Mouse (Mus musculus): ENCODE measurements around the gene Sbp. TPM values are rescaled to one million over a fixed set of nuclear protein-coding genes. Genes with fewer than 3 reads are reported as not detected.
A peak's percentile ranks its signal among the peaks of the same experiment; 100 is the strongest.
"Not testable (repeated sequence)": the region's sequence is repeated elsewhere in the genome, so short reads cannot be mapped to it uniquely, and the experiment has no call there.

Gene Sbp
- not detected for total RNA-seq (2022)

GRCm38 (mm10) chr17:23941372-23941771 lies at the start of gene Sbp:
TSS of gene Sbp (plus strand) at chr17:23941672.
- DNase-seq (ENCODE audit: low spot score in 2 of 2): no peak

DNA sequence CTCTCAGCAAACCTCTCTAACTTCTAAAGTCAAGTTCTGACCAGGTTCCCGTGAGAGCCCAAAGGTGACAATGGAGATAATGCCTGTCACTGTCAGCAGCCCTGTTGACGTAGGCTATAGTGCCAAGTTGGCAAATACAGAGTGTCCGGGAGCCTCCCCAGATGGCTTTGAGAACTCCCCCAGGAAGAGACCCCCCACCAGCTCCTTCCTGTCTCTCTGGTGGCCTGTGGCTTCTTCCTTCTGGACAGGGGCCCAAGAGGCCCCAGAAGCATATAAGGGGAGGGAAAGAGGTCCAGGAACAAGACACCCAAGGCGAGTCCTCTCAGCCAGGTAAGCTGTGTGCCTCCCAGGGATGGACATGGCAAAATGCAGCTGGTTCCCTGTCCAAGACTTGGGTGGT lies 24.3 kb upstream of the Sbp start, which contains the start of gene Dcpp3:
TSS of gene Dcpp3 (plus strand) at position 301 of the 400 bp plus-strand sequence.
- not testable (repeated sequence) for DNase-seq (ENCODE audit: low spot score in 2 of 2)

- DNase-seq (ENCODE audit: low spot score in 2 of 2): peak; percentile 86 to 88
These were observed 16.9 kb upstream of the Sbp start for GRCm38 (mm10) chr17:23924531-23925007.

DNA sequence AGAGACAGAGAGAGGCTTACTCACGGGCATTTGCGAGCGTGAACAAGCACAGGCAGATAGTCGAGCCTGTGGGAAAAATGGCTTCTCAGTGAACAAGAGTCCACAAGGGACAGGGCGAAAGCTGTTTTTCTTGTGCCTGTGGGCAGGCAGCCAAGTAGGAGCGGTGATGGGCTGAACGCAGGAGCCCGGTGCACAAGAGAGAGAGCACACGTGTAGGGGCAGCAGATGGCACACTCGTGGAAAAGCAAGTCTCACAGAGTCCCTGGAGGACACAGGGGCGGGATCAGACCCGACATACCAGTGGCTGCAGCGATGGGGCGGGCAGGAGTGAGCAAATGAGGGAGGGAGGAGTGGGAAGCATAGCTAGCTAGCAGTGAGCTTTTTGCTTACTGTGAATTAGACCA lies 16.4 kb upstream of the Sbp start:
- DNase-seq (ENCODE audit: low spot score in 2 of 2): peak; percentile 41 to 47

DNA sequence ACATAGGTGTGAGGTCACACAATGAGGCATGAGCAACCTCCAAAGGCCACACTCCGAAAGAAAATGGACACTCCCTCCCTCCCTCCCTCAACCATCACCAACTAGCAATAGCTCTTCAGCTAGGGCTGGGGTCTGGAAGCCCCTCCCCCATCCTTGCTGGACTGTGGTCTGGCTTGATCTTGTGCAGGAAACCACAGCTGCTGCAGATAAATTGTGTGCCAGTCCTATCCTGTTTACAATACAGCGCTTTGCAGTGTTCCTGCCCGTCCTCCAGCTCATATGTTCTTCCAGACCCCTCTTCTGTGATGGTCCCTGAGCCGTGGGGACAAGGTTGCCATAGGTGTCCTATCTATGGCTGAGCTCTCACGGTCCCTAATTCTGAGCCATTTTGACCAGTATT lies 10.3 kb upstream of the Sbp start:
- no peak for DNase-seq (ENCODE audit: low spot score in 2 of 2)

GRCm38 (mm10) chr17:23947486-23947885 lies 6.0 kb downstream of the Sbp start:
- not testable (repeated sequence) for DNase-seq (ENCODE audit: low spot score in 2 of 2)

DNA sequence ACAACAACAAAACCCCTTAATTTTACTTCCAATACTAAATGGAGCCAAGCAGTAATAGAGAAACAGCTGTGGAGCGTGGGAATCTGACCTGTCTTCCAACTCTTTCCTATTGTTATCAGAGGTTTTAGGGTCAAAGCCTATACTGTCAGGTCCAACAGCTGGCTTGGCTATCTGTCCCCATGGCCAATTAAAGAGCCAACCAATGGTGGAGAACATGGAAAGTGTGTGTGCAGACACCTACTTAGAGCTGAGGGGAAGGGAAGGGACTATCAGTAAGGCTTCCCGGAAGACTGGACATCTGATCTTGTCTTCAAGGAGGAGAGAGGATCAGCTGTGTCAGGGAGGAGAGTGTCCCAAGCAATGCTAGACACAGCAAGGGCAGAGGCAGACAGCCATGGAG lies 7.6 kb downstream of the Sbp start:
- DNase-seq (ENCODE audit: low spot score in 2 of 2): no peak

DNA sequence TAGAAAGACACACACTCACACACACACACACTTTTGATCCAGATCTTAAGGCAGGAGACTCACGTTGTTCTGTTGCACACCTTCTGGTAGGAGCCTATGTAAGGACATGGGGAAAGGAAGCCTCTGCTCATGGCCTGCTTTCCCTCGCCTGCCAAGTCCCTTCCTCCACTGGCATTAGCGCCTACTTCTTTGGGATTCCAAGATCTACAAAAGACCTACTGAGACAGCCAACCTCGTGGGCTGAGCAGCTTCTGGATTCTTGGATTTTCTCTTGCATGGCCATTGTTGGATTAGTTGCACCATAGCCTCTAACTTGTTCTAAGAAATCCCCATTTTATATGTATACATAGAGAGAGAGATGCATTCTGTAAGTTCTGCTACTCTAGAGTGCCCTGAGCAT lies 9.4 kb downstream of the Sbp start:
- DNase-seq (ENCODE audit: low spot score in 2 of 2): not testable (repeated sequence)

- no peak for DNase-seq (ENCODE audit: low spot score in 2 of 2)
These were observed 13.7 kb downstream of the Sbp start, which contains the start of gene Sbpl for GRCm38 (mm10) chr17:23955174-23955573. TSS of gene Sbpl (minus strand) at chr17:23955274.

DNA sequence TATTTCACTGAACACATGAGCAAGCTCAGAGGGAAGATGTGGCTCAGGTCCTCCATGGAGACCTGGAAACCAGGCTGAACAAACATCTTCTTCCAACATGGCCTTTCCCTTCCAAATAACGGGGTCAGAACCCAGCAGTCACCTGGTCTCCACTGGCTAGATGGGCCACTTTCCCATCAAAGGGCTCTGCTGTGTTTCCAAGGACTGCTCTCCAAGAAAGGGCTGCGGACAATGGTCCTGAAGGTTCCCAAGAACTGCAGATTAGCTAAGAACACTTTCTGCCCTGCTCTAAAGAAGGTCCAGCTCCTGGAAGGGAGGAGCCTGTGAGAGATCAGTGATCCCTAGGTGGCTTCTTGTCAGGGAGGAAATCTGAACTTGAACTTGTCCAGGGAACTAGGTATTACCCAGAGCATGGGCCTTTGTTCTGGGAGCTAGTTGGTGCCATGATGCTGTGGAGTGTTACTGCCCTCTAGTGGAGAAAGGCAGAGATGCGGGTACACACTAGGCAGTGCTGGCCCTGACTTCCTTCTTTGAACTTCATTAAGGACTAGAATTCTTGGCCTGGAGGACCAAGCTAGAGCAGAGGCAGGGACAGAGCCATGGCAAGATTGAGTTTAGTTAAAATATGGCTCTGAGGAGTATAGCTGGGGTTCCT lies 18.7 kb downstream of the Sbp start:
- DNase-seq (ENCODE audit: low spot score in 2 of 2): peak; percentile 67 to 89

DNA sequence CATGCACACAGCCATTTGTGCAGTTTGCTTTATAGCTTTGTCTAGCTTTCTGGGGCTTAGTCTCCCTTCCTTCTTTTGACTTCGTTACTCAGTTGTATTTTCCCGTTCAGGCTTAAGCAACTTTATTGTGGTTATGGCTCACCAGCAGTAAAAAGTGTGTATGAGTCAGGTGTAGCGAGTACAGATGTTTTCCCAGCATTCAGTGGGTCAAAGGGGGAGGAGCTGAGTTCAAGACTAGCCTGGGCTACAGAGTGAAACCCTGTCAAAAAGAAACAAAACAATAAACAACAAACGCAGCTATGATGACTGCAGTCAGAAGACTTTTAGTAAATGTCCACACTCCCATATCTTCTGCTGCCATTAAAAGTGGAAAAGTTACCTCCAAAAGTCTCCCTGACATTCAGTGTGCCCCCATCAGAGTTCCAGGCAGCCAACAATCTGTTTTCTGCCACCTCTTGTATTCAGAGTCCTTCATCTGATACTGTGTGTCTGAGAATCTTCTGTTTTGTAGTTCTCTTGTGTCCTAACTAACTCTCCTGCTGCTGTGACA lies 20.2 kb downstream of the Sbp start:
- DNase-seq (ENCODE audit: low spot score in 2 of 2): no peak

DNA sequence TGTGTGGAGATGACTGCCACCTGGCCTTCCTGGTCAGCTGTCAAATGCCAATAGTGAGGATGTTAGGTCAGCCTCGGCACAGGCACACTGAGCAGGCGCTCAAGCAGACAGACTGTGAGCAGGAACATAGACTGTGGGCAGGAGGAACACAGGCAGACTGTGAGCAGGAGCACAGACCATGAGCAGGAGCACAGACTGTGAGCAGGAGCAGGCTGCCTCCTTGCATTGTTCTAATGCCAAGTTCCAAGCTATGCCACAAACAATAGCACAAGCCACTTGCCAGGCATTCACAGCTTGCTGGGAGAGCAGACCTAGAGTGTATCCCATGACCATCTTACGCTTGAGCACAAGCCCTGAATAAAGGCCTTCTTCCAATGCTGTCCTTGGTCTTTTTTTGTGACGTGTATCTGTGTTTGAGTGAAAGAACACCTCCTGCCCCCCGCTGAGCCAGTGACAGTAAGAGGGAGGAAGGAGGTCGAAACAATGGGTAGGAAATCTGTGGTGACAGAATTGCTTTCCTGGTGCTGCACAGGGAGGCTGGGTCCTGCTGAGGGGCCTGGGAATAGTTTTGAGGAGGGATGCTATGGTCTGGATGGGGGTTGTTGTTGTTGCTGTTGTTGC lies 24.4 kb downstream of the Sbp start:
- DNase-seq (ENCODE audit: low spot score in 2 of 2): peak; percentile 25 to 28

GRCm38 (mm10) chr17:23966658-23967401 lies 25.4 kb downstream of the Sbp start:
- DNase-seq (ENCODE audit: low spot score in 2 of 2): no peak

- DNase-seq (ENCODE audit: low spot score in 2 of 2): no peak
These were observed 27.3 kb downstream of the Sbp start for GRCm38 (mm10) chr17:23968780-23969179.

DNA sequence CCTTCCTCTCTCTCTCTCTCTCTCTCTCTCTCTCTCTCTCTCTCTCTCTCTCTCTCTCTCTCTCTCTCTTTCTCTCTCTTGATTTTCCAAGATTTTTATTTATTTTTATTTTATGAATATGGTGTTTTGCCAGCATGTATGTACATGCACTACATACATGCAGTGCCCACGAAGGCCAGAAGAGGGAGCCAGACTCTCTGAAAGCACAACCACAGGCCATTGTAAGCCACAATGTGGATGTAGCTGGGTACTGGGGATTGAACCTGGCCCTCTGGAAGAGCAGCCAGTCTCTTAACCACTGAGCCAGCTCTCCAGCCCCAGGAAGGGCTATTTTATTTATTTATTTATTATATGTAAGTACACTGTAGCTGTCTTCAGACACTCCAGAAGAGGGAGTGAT lies 27.8 kb downstream of the Sbp start:
- peak; percentile 47 to 81 for DNase-seq (ENCODE audit: low spot score in 2 of 2)

DNA sequence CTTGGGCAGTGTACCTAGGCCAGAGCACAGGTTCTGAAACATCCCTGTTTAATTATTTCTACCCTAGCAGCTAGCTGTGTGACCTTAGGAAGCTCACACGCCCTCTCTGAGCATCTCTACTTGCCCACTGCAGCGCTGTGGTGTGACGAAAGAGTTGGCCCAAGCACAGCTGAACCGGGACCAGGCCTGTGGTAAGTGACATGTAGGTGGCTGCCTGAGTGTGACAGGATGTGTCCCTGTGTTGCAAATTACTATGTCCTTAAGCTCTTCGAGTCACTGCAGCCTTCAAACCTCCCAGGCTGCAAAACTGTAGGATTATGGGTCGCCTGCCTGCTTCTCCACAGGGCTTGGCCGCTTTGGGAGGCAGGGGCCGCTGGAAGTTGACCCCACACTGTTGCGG lies 29.8 kb downstream of the Sbp start:
- no peak for DNase-seq (ENCODE audit: low spot score in 2 of 2)

GRCm38 (mm10) chr17:23976665-23977064 lies 35.2 kb downstream of the Sbp start:
- DNase-seq (ENCODE audit: low spot score in 2 of 2): no peak

DNA sequence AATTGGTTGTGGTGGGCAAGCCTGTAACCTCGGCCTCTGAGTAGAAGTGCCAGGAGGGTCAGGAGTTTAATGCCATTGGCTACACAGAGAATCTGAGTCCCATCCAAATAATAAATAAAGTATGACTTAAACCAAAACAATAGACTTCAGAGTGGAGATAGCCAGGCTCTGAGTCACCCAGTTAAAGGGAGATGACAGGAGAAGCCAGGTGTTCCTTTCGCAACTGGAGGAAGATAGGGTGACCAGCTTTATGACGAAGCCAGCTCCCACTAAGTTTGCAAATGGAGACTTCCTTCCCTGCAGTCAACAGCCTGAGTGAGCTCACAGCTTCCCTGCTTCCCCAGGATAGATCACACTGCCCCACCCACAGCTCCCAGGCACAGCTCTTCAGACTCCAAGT lies 38.0 kb downstream of the Sbp start:
- no peak for DNase-seq (ENCODE audit: low spot score in 2 of 2)

- DNase-seq (ENCODE audit: low spot score in 2 of 2): no peak
These were observed 38.9 kb downstream of the Sbp start, which contains the start of gene Prss30 for GRCm38 (mm10) chr17:23980297-23980909. TSS of gene Prss30 (minus strand) at chr17:23980566.

GRCm38 (mm10) chr17:23982912-23983311 lies 41.4 kb downstream of the Sbp start:
- no peak for DNase-seq (ENCODE audit: low spot score in 2 of 2)

DNA sequence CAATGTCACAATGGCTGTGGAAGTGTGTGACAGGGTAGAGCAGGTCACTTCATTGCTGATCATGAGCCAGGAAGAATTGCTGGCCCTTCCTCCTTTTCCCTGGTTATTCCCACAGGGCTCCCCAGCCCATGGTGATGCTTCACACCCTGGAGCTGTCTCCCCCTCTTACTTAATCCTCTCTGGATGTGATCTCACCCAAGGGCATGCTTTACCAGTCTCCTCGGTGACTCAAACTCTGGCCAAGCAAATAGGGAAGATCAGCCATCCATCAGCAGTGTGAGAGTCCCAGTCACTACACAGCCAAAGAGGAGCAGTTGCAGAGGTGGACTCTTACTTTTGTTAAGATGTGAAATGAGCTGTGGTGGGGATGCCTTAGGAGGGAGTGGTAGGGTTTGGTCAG lies 43.5 kb downstream of the Sbp start:
- DNase-seq (ENCODE audit: low spot score in 2 of 2): no peak
